Comparison of ENCODE assay signal across 8 mouse cellular contexts in the genomic region with DNA sequence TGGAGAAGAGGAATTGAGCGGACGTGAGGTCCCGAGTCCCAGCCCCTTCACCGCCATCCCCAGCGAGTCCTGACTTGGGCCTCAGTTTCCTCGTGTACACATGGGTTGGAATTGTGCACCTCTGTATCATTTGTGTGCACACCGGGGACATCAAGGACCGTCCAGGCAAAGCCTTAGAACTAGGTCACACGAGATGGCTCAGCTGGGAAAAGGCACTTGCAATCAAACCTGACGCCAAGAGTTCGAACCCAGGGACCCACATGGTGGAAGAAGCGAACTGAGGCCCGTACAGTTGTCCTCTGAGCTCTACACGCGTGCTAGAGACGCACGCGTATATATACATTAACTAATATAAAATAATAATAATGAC. TPM values are rescaled to one million over a fixed set of nuclear protein-coding genes. Genes with fewer than 3 reads are reported as not detected.
DNase-seq lines count a peak whose midpoint lies in the region; ATAC-seq and TF ChIP-seq lines count a peak whose summit lies in the region.

No protein-coding gene starts in this region.

- intact Hi-C loops in left cerebral cortex, postnatal 36 days (cut with DNase I): loop anchor here (5.0 kb wide), 2 partner anchors 50 to 55 kb away; partner anchors contain the start of genes Mark4 and Ppp1r37

- no peaks in the 10 kb centered on the region for H3K27me3 ChIP-seq in kidney, embryonic 14.5 days (ENCODE audit: control insufficient read depth, insufficient read depth, low read length)
- H3K27me3 ChIP-seq in hindbrain, embryonic 12.5 days: no peaks in the 10 kb centered on the region
- no peaks in the 10 kb centered on the region for H3K27me3 ChIP-seq in midbrain, embryonic 14.5 days (ENCODE audit: control insufficient read depth, insufficient read depth, low read length)

- ATAC-seq in kidney, embryonic 14.5 days (ENCODE audit: low FRiP score, low TSS enrichment): no peak
- no peak for ATAC-seq in hindbrain, embryonic 12.5 days (ENCODE audit: low FRiP score)
- ATAC-seq in midbrain, embryonic 14.5 days (ENCODE audit: low FRiP score, low TSS enrichment): no peak
- ATAC-seq in cerebellum, adult (ENCODE audit: insufficient number of reproducible peaks, low FRiP score, low TSS enrichment): no peak

- H3K9me3 ChIP-seq in kidney, embryonic 14.5 days (ENCODE audit: control insufficient read depth, low read length): no peaks in the 10 kb centered on the region
- no peaks in the 10 kb centered on the region for H3K9me3 ChIP-seq in hindbrain, embryonic 12.5 days (replicated peaks)
- H3K9me3 ChIP-seq in midbrain, embryonic 14.5 days (ENCODE audit: control insufficient read depth, low read length): no peaks in the 10 kb centered on the region

- 4% methylated on average over 18 of the region's 18 CpGs for WGBS in kidney, embryonic 14.5 days
- 6% methylated on average over 18 of the region's 18 CpGs for WGBS in bone marrow, adult 2 months
- WGBS in hindbrain, embryonic 12.5 days: 4% methylated on average over 18 of the region's 18 CpGs
- 3% methylated on average over 18 of the region's 18 CpGs for WGBS in midbrain, embryonic 14.5 days

- H3K4me1 ChIP-seq in kidney, embryonic 14.5 days (ENCODE audit: control insufficient read depth, insufficient read depth, low read length): peaks cover 8% of the 10 kb centered on the region; the same call in 1 of the 2 replicates
- H3K4me1 ChIP-seq in bone marrow, adult 2 months (ENCODE audit: control insufficient read depth, insufficient read depth, low read length): peaks cover 4% of the 10 kb centered on the region; the same call in 1 of the 2 replicates
- peaks cover 25% of the 10 kb centered on the region for H3K4me1 ChIP-seq in hindbrain, embryonic 12.5 days
- H3K4me1 ChIP-seq in midbrain, embryonic 14.5 days (ENCODE audit: control insufficient read depth, insufficient read depth, low read length): peaks cover 18% of the 10 kb centered on the region

- no peak for DNase-seq in kidney, adult 9 months
- peak; percentile 40 for DNase-seq in midbrain, embryonic 14.5 days
- no peak for DNase-seq in left cerebral cortex, postnatal 36 days (ENCODE audit: low spot score in 2 of 2)
- DNase-seq in layer of hippocampus, adult 18-20 months (ENCODE audit: low spot score in 2 of 2): no peak

- H3K4me2 ChIP-seq in kidney, embryonic 14.5 days (replicated peaks; ENCODE audit: low read depth, low read length): peak overlapping the region; percentile 97
- peak overlapping the region; percentile 93 for H3K4me2 ChIP-seq in hindbrain, embryonic 12.5 days (replicated peaks)
- H3K4me2 ChIP-seq in midbrain, embryonic 14.5 days (ENCODE audit: low read length): peak overlapping the region; percentile 67

- no peak overlapping the region for H3K27ac ChIP-seq in kidney, embryonic 14.5 days (ENCODE audit: low read depth, low read length)
- H3K27ac ChIP-seq in bone marrow, adult 2 months (ENCODE audit: control insufficient read depth, insufficient read depth, low read depth, low read length, poor library complexity): no peak overlapping the region; the same call in 1 of the 2 replicates
- peak overlapping the region; percentile 87 for H3K27ac ChIP-seq in hindbrain, embryonic 12.5 days
- peak overlapping the region; percentile 85 for H3K27ac ChIP-seq in midbrain, embryonic 14.5 days (replicated peaks; ENCODE audit: low read depth, low read length)

- H3K4me3 ChIP-seq in kidney, embryonic 14.5 days (ENCODE audit: low read length): peak overlapping the region; percentile 88
- peak overlapping the region; percentile 95 for H3K4me3 ChIP-seq in bone marrow, adult 2 months (replicated peaks; ENCODE audit: control insufficient read depth, low read depth, low read length)
- peak overlapping the region; percentile 62 for H3K4me3 ChIP-seq in hindbrain, embryonic 12.5 days
- H3K4me3 ChIP-seq in midbrain, embryonic 14.5 days (replicated peaks; ENCODE audit: low read depth, low read length): peak overlapping the region; percentile 77

- no peaks in the 10 kb centered on the region for H3K36me3 ChIP-seq in kidney, embryonic 14.5 days (ENCODE audit: control insufficient read depth, insufficient read depth, low read length)
- H3K36me3 ChIP-seq in hindbrain, embryonic 12.5 days: no peaks in the 10 kb centered on the region
- no peaks in the 10 kb centered on the region for H3K36me3 ChIP-seq in midbrain, embryonic 14.5 days (ENCODE audit: control insufficient read depth, insufficient read depth, low read length)

- no peak for TF ChIP-seq CTCF in bone marrow, adult 2 months (IDR thresholded peaks at IDR 0.05; ENCODE audit: control insufficient read depth, insufficient read depth, low read length)

- H3K9ac ChIP-seq in kidney, embryonic 14.5 days (ENCODE audit: low read depth, low read length): peak overlapping the region; percentile 61
- peak overlapping the region; percentile 76 for H3K9ac ChIP-seq in hindbrain, embryonic 12.5 days
- peak overlapping the region; percentile 81; the same call in 1 of the 2 replicates for H3K9ac ChIP-seq in midbrain, embryonic 14.5 days (replicated peaks; ENCODE audit: low read length)

- TF ChIP-seq POLR2A in bone marrow, adult 2 months (IDR thresholded peaks at IDR 0.05; ENCODE audit: borderline replicate concordance, control insufficient read depth, low read depth, low read length): no peak

RNA-seq across cellular contexts. Expression of gene Bloc1s3, which starts 0.6 kb away (rescaled TPM):
- polyA plus RNA-seq in kidney, embryonic 14.5 days (2014; fragmentation: Nextera tagmentation; extraction: Ambion mirVana): 1.4 and 2.4 TPM in 2 replicates
- polyA plus RNA-seq in bone marrow, adult 2 months (2011; ENCODE audit: insufficient read depth, insufficient read length, low replicate concordance, missing spikeins): 4.4 and 8.0 TPM in 2 replicates
- 4.6 and 4.8 TPM in 2 replicates for polyA plus RNA-seq in hindbrain, embryonic 12.5 days (2016; fragmentation: Nextera tagmentation; extraction: Ambion mirVana)
- 2.5 and 6.1 TPM in 2 replicates for polyA plus RNA-seq in midbrain, embryonic 14.5 days (2014; fragmentation: Nextera tagmentation; extraction: Ambion mirVana)
- 1 to 10 TPM; 6.8 to 7.2 TPM for total RNA-seq in left cerebral cortex, postnatal 36 days (2021)
- 1 to 10 TPM; 6.1 to 6.3 TPM for total RNA-seq in layer of hippocampus, adult 18-20 months (2021)

RNA-seq across cellular contexts. Expression of gene Trappc6a, which starts 0.6 kb away (rescaled TPM):
- polyA plus RNA-seq in kidney, embryonic 14.5 days (2014; fragmentation: Nextera tagmentation; extraction: Ambion mirVana): 63.7 and 70.2 TPM in 2 replicates
- 12.4 and 12.7 TPM in 2 replicates for polyA plus RNA-seq in bone marrow, adult 2 months (2011; ENCODE audit: insufficient read depth, insufficient read length, low replicate concordance, missing spikeins)
- polyA plus RNA-seq in hindbrain, embryonic 12.5 days (2016; fragmentation: Nextera tagmentation; extraction: Ambion mirVana): 41.7 and 48.1 TPM in 2 replicates
- polyA plus RNA-seq in midbrain, embryonic 14.5 days (2014; fragmentation: Nextera tagmentation; extraction: Ambion mirVana): 30.1 and 36.6 TPM in 2 replicates
- total RNA-seq in left cerebral cortex, postnatal 36 days (2021): 10 to 100 TPM; 18.2 to 19.5 TPM
- 10 to 100 TPM; 20.7 to 21.5 TPM for total RNA-seq in layer of hippocampus, adult 18-20 months (2021)

RNA-seq across cellular contexts. Expression of gene Nkpd1, which starts 10.0 kb away (rescaled TPM):
- polyA plus RNA-seq in kidney, embryonic 14.5 days (2014; fragmentation: Nextera tagmentation; extraction: Ambion mirVana): 0.13 and 0.27 TPM in 2 replicates
- not detected in 2 replicates for polyA plus RNA-seq in bone marrow, adult 2 months (2011; ENCODE audit: insufficient read depth, insufficient read length, low replicate concordance, missing spikeins)
- 0.23 TPM in 1 of 2 replicates, not detected in the other for polyA plus RNA-seq in hindbrain, embryonic 12.5 days (2016; fragmentation: Nextera tagmentation; extraction: Ambion mirVana)
- 0.51 and 0.74 TPM in 2 replicates for polyA plus RNA-seq in midbrain, embryonic 14.5 days (2014; fragmentation: Nextera tagmentation; extraction: Ambion mirVana)
- total RNA-seq in left cerebral cortex, postnatal 36 days (2021): under 1 TPM; 0.68 to 0.94 TPM
- total RNA-seq in layer of hippocampus, adult 18-20 months (2021): under 1 TPM; 0.56 to 0.57 TPM

RNA-seq across cellular contexts. Expression of gene Exoc3l2, which starts 44.5 kb away (rescaled TPM):
- polyA plus RNA-seq in kidney, embryonic 14.5 days (2014; fragmentation: Nextera tagmentation; extraction: Ambion mirVana): 3.5 and 3.7 TPM in 2 replicates
- 4.2 and 10.3 TPM in 2 replicates for polyA plus RNA-seq in bone marrow, adult 2 months (2011; ENCODE audit: insufficient read depth, insufficient read length, low replicate concordance, missing spikeins)
- polyA plus RNA-seq in hindbrain, embryonic 12.5 days (2016; fragmentation: Nextera tagmentation; extraction: Ambion mirVana): 1.0 and 1.5 TPM in 2 replicates
- 0.12 and 0.29 TPM in 2 replicates for polyA plus RNA-seq in midbrain, embryonic 14.5 days (2014; fragmentation: Nextera tagmentation; extraction: Ambion mirVana)
- under 1 TPM; 0.23 to 0.52 TPM for total RNA-seq in left cerebral cortex, postnatal 36 days (2021)
- under 1 TPM; 0.38 to 0.59 TPM for total RNA-seq in layer of hippocampus, adult 18-20 months (2021)

RNA-seq across cellular contexts. Expression of gene Mark4, which starts 49.0 kb away (rescaled TPM):
- polyA plus RNA-seq in kidney, embryonic 14.5 days (2014; fragmentation: Nextera tagmentation; extraction: Ambion mirVana): 10.4 and 12.1 TPM in 2 replicates
- polyA plus RNA-seq in bone marrow, adult 2 months (2011; ENCODE audit: insufficient read depth, insufficient read length, low replicate concordance, missing spikeins): 10.1 and 14.6 TPM in 2 replicates
- polyA plus RNA-seq in hindbrain, embryonic 12.5 days (2016; fragmentation: Nextera tagmentation; extraction: Ambion mirVana): 20.0 and 21.6 TPM in 2 replicates
- 18.8 and 20.3 TPM in 2 replicates for polyA plus RNA-seq in midbrain, embryonic 14.5 days (2014; fragmentation: Nextera tagmentation; extraction: Ambion mirVana)
- 10 to 100 TPM; 76.8 to 77.7 TPM for total RNA-seq in left cerebral cortex, postnatal 36 days (2021)
- total RNA-seq in layer of hippocampus, adult 18-20 months (2021): 10 to 100 TPM; 88.3 to 92.0 TPM

Comparison
In these comparisons a context has a peak if more than half of its experiments do, and no peak if none do; other contexts are left out.
1. H3K27ac ChIP-seq: peak in hindbrain, embryonic 12.5 days (single experiment) and midbrain, embryonic 14.5 days (single experiment); none in kidney, embryonic 14.5 days (single experiment) and bone marrow, adult 2 months (single experiment).
2. Peak in every context shown above with its lines, with median percentiles within 50 percentile points of each other: H3K4me2 ChIP-seq, H3K4me3 ChIP-seq and H3K9ac ChIP-seq.